Mouse (Mus musculus): ENCODE data around the gene Cdk19.

- TF ChIP-seq POLR2A (IDR thresholded peaks at IDR 0.05; ENCODE audit: extremely low read depth, insufficient read depth, low read length) (no peak), CTCF (IDR thresholded peaks at IDR 0.05; ENCODE audit: extremely low read depth, insufficient read depth, low read length) (no peak)
Measured at GRCm38 (mm10) chr10:40419841-40420240, 80.5 kb downstream of the Cdk19 start.
